8 mouse cellular contexts compared by ENCODE assay signal in genomic region chr8:111536978-111537764, GRCm38 (mm10). TPM values are rescaled to one million over a fixed set of nuclear protein-coding genes. Genes with fewer than 3 reads are reported as not detected.
DNase-seq lines count a peak whose midpoint lies in the region; ATAC-seq lines count a peak whose summit lies in the region.

No protein-coding gene starts in this region.

- WGBS in intestine, embryonic 15.5 days, result 1% methylated on average over 64 of the region's 64 CpGs
- under 1% methylated on average over 64 of the region's 64 CpGs for WGBS in limb, embryonic 10.5 days

- no peaks in the 10 kb centered on the region for H3K27me3 ChIP-seq in intestine, embryonic 15.5 days (replicated peaks)
- H3K27me3 ChIP-seq in limb, embryonic 10.5 days (ENCODE audit: low read depth, poor library complexity, severe bottlenecking), result no peaks in the 10 kb centered on the region

- peaks cover 20% of the 10 kb centered on the region for H3K4me1 ChIP-seq in intestine, embryonic 15.5 days (replicated peaks)
- H3K4me1 ChIP-seq in limb, embryonic 10.5 days, result peaks cover 36% of the 10 kb centered on the region

- peak; percentile 58 for DNase-seq in R1 (ENCODE audit: low read depth, low spot score)
- peak; percentile 63 to 75 for DNase-seq in cerebellum, postnatal 10 days
- DNase-seq in frontal cortex, postnatal 10 days (ENCODE audit: low spot score in 2 of 2), result peak; percentile 44 to 52
- DNase-seq in limb, embryonic 10.5 days (ENCODE audit: low spot score), result peak; percentile 70
- DNase-seq in mesoderm, embryonic 11.5 days (ENCODE audit: low read depth, low spot score), result peak; percentile 41
- DNase-seq in spleen, adult 12 weeks (ENCODE audit: low spot score), result peak; percentile 40
- DNase-seq in adipocyte (ENCODE audit: low spot score), result no peak

- no peaks in the 10 kb centered on the region for H3K9me3 ChIP-seq in intestine, embryonic 15.5 days
- H3K9me3 ChIP-seq in limb, embryonic 10.5 days (replicated peaks), result no peaks in the 10 kb centered on the region

- no peaks in the 10 kb centered on the region for H3K36me3 ChIP-seq in intestine, embryonic 15.5 days
- H3K36me3 ChIP-seq in limb, embryonic 10.5 days, result peaks cover 18% of the 10 kb centered on the region

- peak overlapping the region; percentile 92 for H3K27ac ChIP-seq in intestine, embryonic 15.5 days
- peak overlapping the region; percentile 98 for H3K27ac ChIP-seq in limb, embryonic 10.5 days

- H3K4me3 ChIP-seq in intestine, embryonic 15.5 days (replicated peaks), result peak overlapping the region; percentile 85
- peak overlapping the region; percentile 99 for H3K4me3 ChIP-seq in limb, embryonic 10.5 days

- peak; percentile 44 for ATAC-seq in intestine, embryonic 15.5 days

- peak overlapping the region; percentile 87 for H3K9ac ChIP-seq in intestine, embryonic 15.5 days

- peak overlapping the region; percentile 61 for H3K4me2 ChIP-seq in intestine, embryonic 15.5 days (replicated peaks)

RNA-seq across cellular contexts. Expression of gene Znrf1, which starts 1.3 kb away (rescaled TPM):
- 24.6 and 26.0 TPM in 2 replicates for polyA plus RNA-seq in intestine, embryonic 15.5 days (2015; fragmentation: Nextera tagmentation; extraction: Ambion mirVana)
- polyA plus RNA-seq in limb, embryonic 10.5 days (2016; fragmentation: Nextera tagmentation; extraction: Ambion mirVana), result 42.1 and 44.8 TPM in 2 replicates

RNA-seq across cellular contexts. Expression of gene Wdr59, which starts 15.3 kb away (rescaled TPM):
- polyA plus RNA-seq in intestine, embryonic 15.5 days (2015; fragmentation: Nextera tagmentation; extraction: Ambion mirVana), result 4.1 and 4.5 TPM in 2 replicates
- polyA plus RNA-seq in limb, embryonic 10.5 days (2016; fragmentation: Nextera tagmentation; extraction: Ambion mirVana), result 5.7 and 6.4 TPM in 2 replicates
